Mouse (Mus musculus): ENCODE results near the gene C2cd4c.

The C2cd4c gene

DNA sequence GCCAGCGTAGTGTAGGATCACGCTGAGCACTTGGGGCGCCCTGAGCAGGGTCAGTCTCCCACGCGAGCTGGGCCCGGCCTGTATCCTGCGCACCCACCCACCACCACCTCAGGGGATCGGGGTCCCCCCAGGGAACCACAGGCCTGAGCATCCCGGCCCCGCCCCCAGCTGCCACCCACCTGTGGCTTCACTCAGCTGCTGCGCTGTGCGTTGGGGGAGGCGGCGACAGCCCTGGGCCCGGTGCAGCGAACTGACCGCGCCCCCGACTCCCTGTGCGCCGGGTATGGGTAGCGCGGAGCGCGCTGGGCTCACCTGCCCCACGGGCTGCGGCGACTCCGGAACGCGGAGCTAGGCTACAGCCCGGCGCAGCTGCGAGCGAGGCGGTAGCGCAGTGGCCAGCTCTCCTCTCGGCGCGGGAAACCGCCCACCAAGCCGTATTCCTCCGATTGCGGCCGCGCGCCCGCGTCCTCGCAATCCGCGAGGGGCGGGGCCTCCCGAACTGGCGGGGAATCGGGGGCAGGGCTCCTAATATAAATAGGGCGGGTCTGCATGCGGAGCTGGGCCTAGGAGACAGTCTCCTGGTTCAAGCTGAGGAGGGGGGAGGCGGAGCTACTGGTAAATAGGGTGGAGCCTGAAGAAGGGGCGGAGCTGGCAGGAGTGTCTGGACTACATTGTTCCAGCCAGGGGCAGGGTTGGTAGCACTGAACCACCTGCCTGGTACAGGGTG is at the start of gene C2cd4c:
C2cd4c (minus strand) TSS at position 448 of the 727 bp plus-strand sequence.
- Histone ChIP-seq H3K27me3 (ENCODE audit: insufficient read depth, low read length) (peaks cover 39% of the 10 kb centered on the region), H3K4me3 (replicated peaks; ENCODE audit: low read length) (peak within 1 kb of the TSS; percentile 91), H3K36me3 (ENCODE audit: insufficient read depth, low read length) (no peaks in the 10 kb centered on the region), H3K9me3 (ENCODE audit: low read length) (no peaks in the 10 kb centered on the region), H3K4me1 (replicated peaks; ENCODE audit: low read depth, low read length) (peaks cover 52% of the 10 kb centered on the region)
- no peak for TF ChIP-seq CTCF (conservative IDR thresholded peaks at IDR 0.05; ENCODE audit: low read length)
- no peak for TF ChIP-seq NANOG (IDR thresholded peaks at IDR 0.05; ENCODE audit: borderline replicate concordance, low read length)
- TF ChIP-seq POU5F1 (IDR thresholded peaks at IDR 0.05; ENCODE audit: borderline replicate concordance, low read length), result no peak

- H3K27me3 ChIP-seq (ENCODE audit: insufficient read depth, low read length), result no peaks in the 10 kb centered on the region
- peak overlapping the region; percentile 71 for H3K4me3 ChIP-seq (replicated peaks; ENCODE audit: low read length)
- no peak for TF ChIP-seq CTCF (conservative IDR thresholded peaks at IDR 0.05; ENCODE audit: low read length)
- no peak for TF ChIP-seq POU5F1 (IDR thresholded peaks at IDR 0.05; ENCODE audit: borderline replicate concordance, low read length)
- no peak for TF ChIP-seq NANOG (IDR thresholded peaks at IDR 0.05; ENCODE audit: borderline replicate concordance, low read length)
- H3K4me1 ChIP-seq (replicated peaks; ENCODE audit: low read depth, low read length), result peaks cover 69% of the 10 kb centered on the region
- no peaks in the 10 kb centered on the region for H3K9me3 ChIP-seq (ENCODE audit: low read length)
- H3K36me3 ChIP-seq (ENCODE audit: insufficient read depth, low read length), result no peaks in the 10 kb centered on the region
Measured at GRCm38 (mm10) chr10:79661861-79662260, 48.0 kb upstream of the C2cd4c start.

- TF ChIP-seq POU5F1 (IDR thresholded peaks at IDR 0.05; ENCODE audit: borderline replicate concordance, low read length) (no peak), NANOG (IDR thresholded peaks at IDR 0.05; ENCODE audit: borderline replicate concordance, low read length) (no peak), CTCF (conservative IDR thresholded peaks at IDR 0.05; ENCODE audit: low read length) (peak; percentile 71)
- Histone ChIP-seq H3K4me1 (replicated peaks; ENCODE audit: low read depth, low read length) (peaks cover 54% of the 10 kb centered on the region), H3K4me3 (replicated peaks; ENCODE audit: low read length) (no peak overlapping the region), H3K9me3 (ENCODE audit: low read length) (no peaks in the 10 kb centered on the region), H3K27me3 (ENCODE audit: insufficient read depth, low read length) (peaks cover 12% of the 10 kb centered on the region; the same call in 1 of the 2 replicates), H3K36me3 (ENCODE audit: insufficient read depth, low read length) (no peaks in the 10 kb centered on the region)
Measured at GRCm38 (mm10) chr10:79660298-79660697, 46.5 kb upstream of the C2cd4c start.

DNA sequence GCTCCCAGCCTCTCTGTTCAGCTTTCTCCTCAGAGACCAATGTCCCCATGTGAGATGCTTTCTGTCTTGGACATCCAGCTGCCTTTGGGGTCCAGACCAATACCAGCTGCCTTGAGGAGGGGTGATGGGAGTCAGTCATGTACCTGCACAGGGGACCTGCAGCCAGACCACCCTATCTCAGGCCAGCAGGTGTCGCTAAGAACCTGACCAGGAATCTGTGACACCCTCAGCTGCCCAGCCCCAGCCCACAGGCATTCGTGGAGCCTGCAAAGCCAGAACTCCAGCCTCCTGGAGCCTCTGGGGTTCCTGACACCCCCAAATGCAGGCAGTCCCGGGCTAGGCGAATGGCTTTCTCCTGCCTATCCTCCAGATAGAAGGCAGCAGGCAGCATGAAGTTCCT is 45.0 kb upstream of the C2cd4c start:
- Histone ChIP-seq H3K27me3 (ENCODE audit: insufficient read depth, low read length) (peaks cover 16% of the 10 kb centered on the region; the same call in 1 of the 2 replicates), H3K9me3 (ENCODE audit: low read length) (no peaks in the 10 kb centered on the region), H3K4me1 (replicated peaks; ENCODE audit: low read depth, low read length) (peaks cover 40% of the 10 kb centered on the region), H3K4me3 (replicated peaks; ENCODE audit: low read length) (no peak overlapping the region), H3K36me3 (ENCODE audit: insufficient read depth, low read length) (no peaks in the 10 kb centered on the region)
- peak; percentile 48 for TF ChIP-seq CTCF (conservative IDR thresholded peaks at IDR 0.05; ENCODE audit: low read length)
- no peak for TF ChIP-seq NANOG (IDR thresholded peaks at IDR 0.05; ENCODE audit: borderline replicate concordance, low read length)
- TF ChIP-seq POU5F1 (IDR thresholded peaks at IDR 0.05; ENCODE audit: borderline replicate concordance, low read length), result no peak

DNA sequence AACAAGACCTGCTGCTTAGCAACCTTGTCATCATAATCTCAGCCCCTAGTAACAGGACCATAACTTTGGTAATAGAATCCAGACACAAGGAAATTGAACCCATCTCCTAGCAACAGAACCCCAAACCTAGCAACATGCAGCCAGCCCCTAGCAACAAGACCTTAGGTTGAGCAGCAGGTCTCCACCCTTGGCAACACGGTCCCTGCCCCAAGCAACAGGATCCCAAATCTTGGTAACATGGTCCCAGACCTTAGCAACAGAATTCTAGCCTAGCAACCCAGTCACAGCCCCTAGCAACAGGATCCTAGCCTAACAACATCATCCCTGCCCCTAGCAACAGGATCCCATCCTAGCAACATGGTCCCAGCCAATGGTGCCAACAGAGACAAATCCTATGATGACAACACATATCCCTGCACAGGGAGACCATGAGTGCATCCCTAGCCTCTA is 41.1 kb upstream of the C2cd4c start:
- Histone ChIP-seq H3K36me3 (ENCODE audit: insufficient read depth, low read length) (no peaks in the 10 kb centered on the region), H3K9me3 (ENCODE audit: low read length) (no peaks in the 10 kb centered on the region), H3K4me3 (replicated peaks; ENCODE audit: low read length) (no peak overlapping the region), H3K4me1 (replicated peaks; ENCODE audit: low read depth, low read length) (peaks cover 3% of the 10 kb centered on the region), H3K27me3 (ENCODE audit: insufficient read depth, low read length) (peaks cover 32% of the 10 kb centered on the region)
- TF ChIP-seq NANOG (IDR thresholded peaks at IDR 0.05; ENCODE audit: borderline replicate concordance, low read length) (no peak), CTCF (conservative IDR thresholded peaks at IDR 0.05; ENCODE audit: low read length) (no peak), POU5F1 (IDR thresholded peaks at IDR 0.05; ENCODE audit: borderline replicate concordance, low read length) (no peak)

GRCm38 (mm10) chr10:79652789-79653188 is 39.0 kb upstream of the C2cd4c start:
- no peak for TF ChIP-seq NANOG (IDR thresholded peaks at IDR 0.05; ENCODE audit: borderline replicate concordance, low read length)
- no peak for TF ChIP-seq POU5F1 (IDR thresholded peaks at IDR 0.05; ENCODE audit: borderline replicate concordance, low read length)
- no peak for TF ChIP-seq CTCF (conservative IDR thresholded peaks at IDR 0.05; ENCODE audit: low read length)

DNA sequence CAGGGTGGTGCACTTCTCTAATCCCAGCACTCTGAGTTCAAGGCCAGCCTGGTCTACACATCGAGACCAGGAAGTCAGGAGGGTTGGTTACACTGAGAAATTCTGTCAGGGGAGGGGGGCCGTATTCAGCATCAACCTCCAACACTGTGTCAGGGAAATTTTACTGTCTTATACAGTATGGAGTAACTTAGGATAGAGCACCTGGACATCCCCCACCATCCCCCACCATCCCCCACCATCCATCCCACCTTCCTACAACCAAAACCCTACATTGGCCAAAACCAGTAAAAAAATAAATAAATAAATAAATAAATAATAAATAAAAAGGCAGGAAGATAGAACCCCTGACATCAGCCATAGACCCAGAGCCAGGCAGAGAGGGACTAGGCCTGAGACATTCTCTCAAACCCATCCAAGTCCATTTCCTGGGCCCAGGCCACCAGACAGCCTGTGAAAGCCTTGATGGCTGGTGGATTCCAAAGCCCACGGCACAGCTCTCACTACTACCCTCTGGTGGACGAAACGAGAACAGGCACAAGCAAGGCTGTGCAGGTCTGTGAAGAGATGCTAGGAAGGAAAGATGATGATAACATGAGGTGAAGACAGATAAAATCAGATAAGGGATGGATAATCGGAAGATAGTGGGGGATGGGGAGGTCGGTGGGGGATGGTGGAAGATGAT is 35.4 kb upstream of the C2cd4c start:
- H3K4me1 ChIP-seq (replicated peaks; ENCODE audit: low read depth, low read length), result peaks cover 14% of the 10 kb centered on the region
- no peaks in the 10 kb centered on the region for H3K36me3 ChIP-seq (ENCODE audit: insufficient read depth, low read length)
- H3K4me3 ChIP-seq (replicated peaks; ENCODE audit: low read length), result no peak overlapping the region
- H3K27me3 ChIP-seq (ENCODE audit: insufficient read depth, low read length), result peaks cover 17% of the 10 kb centered on the region
- TF ChIP-seq POU5F1 (IDR thresholded peaks at IDR 0.05; ENCODE audit: borderline replicate concordance, low read length) (no peak), CTCF (conservative IDR thresholded peaks at IDR 0.05; ENCODE audit: low read length) (peak; percentile 98)
- no peaks in the 10 kb centered on the region for H3K9me3 ChIP-seq (ENCODE audit: low read length)

More at GRCm38 (mm10) chr10:79652789-79653188, 39.0 kb upstream of the C2cd4c start:
- H3K4me3 ChIP-seq (replicated peaks; ENCODE audit: low read length), result no peak overlapping the region
- H3K36me3 ChIP-seq (ENCODE audit: insufficient read depth, low read length), result no peaks in the 10 kb centered on the region
- H3K4me1 ChIP-seq (replicated peaks; ENCODE audit: low read depth, low read length), result no peaks in the 10 kb centered on the region
- H3K9me3 ChIP-seq (ENCODE audit: low read length), result no peaks in the 10 kb centered on the region
- peaks cover 32% of the 10 kb centered on the region for H3K27me3 ChIP-seq (ENCODE audit: insufficient read depth, low read length)

DNA sequence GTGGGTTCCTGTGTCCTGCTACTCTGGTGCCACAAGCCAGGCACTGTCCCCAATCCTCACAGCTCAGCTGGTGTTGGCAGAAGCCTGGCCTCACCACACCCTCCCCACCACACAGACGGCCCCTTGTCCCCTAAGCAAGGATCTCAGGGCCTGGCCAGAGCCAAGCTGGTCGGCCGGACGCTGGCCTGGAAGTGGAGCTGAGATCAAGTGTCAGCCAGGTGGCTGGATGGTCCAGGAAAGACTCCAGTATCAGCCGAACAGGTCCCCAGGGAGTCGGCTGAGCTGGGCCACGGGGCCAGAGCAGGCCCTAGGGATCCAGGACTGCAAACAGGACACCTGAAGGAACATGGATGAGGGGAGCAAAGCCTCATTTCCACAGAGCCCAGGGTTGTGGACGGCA is 31.9 kb upstream of the C2cd4c start, which contains the start of gene Odf3l2:
Odf3l2 (minus strand) TSS at position 28 of the 400 bp plus-strand sequence.
- TF ChIP-seq POU5F1 (IDR thresholded peaks at IDR 0.05; ENCODE audit: borderline replicate concordance, low read length), result no peak
- no peak for TF ChIP-seq NANOG (IDR thresholded peaks at IDR 0.05; ENCODE audit: borderline replicate concordance, low read length)
- no peak for TF ChIP-seq CTCF (conservative IDR thresholded peaks at IDR 0.05; ENCODE audit: low read length)

More for the DNA sequence above, 31.9 kb upstream of the C2cd4c start, which contains the start of gene Odf3l2:
- Histone ChIP-seq H3K4me3 (replicated peaks; ENCODE audit: low read length) (no peak within 1 kb of the TSS), H3K27me3 (ENCODE audit: insufficient read depth, low read length) (no peaks in the 10 kb centered on the region; the same call in 1 of the 2 replicates), H3K36me3 (ENCODE audit: insufficient read depth, low read length) (no peaks in the 10 kb centered on the region), H3K4me1 (replicated peaks; ENCODE audit: low read depth, low read length) (peaks cover 32% of the 10 kb centered on the region), H3K9me3 (ENCODE audit: low read length) (no peaks in the 10 kb centered on the region)

All from E14TG2a.4 (cell line).